Mouse (Mus musculus) testis, adult 2 months (tissue): ENCODE results near the gene Gpr45.

Experiments used
- CTCF ChIP-seq: fragments of 200-500 bp; IDR thresholded peaks from 2 replicates; pipeline ENCODE4 v1.5.1; 2012; ENCODE audit warnings: low read depth, mild to moderate bottlenecking, inconsistent platforms, low read length, moderate library complexity; ENCODE audit not compliant: control insufficient read depth, insufficient read depth, insufficient replicate concordance
- POLR2A ChIP-seq: fragments of 200-500 bp; IDR thresholded peaks from 2 replicates; pipeline ENCODE4 v1.6.1; 2012; ENCODE audit warnings: low read depth, mild to moderate bottlenecking, inconsistent platforms, low read length, moderate library complexity; ENCODE audit not compliant: control insufficient read depth

GRCm38 (mm10) chr1:43036014-43036413 is 83.3 kb downstream of the Gpr45 start:
- TF ChIP-seq CTCF = no peak
- TF ChIP-seq POLR2A = no peak
